Mouse (Mus musculus): ENCODE data around the gene Bsn.
"Not testable (repeated sequence)": the region's sequence is repeated elsewhere in the genome, so short reads cannot be mapped to it uniquely, and the experiment has no call there.

Gene Bsn

DNA sequence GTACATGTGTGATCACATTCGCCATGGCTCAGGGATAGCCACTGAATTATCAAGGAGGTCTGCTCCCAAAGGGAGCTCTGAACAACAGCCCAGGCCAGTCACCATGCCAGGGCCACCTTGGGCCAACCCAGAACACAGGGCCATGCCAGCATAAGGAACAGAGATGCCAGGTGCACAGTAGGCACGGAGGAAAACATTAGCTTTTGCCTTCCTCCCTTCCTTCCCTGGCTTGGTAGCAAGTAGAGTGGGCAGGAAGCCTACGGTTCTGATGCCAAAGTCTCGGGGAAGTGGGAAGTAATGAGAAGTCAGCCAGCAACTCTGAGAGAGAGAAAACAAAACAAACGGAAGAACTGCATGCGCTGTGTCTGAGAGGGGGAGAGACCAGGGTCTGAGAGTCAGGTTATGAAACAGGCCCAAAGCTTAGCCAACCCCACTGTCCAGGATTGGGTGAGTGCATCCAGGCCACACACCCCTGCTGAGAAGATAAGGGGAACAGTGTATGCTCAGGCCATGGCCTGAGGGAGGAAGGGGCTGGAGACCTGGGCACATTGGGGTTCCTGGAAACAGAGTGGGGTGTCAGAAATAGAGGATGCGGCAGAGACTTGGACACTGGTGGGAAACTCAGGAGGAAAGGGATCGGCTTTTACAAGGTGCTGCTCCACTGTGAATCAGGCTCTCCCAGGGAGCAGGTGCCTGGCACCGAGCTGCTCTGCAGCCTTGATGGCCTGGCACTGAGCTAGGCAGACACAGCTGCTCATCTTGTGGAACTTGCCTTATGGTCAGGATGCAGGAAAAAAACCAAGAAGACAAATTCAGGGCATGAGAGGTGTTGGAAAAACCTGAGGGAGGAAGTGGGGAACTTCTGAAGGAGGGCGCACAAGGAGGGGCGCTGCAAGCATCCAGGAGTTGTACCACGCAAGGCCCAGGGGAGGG, 36.4 kb downstream of the Bsn start:
- in situ Hi-C loops (cut with MboI; ENCODE audit: low sequenced_read_pairs), result no loop called here

DNA sequence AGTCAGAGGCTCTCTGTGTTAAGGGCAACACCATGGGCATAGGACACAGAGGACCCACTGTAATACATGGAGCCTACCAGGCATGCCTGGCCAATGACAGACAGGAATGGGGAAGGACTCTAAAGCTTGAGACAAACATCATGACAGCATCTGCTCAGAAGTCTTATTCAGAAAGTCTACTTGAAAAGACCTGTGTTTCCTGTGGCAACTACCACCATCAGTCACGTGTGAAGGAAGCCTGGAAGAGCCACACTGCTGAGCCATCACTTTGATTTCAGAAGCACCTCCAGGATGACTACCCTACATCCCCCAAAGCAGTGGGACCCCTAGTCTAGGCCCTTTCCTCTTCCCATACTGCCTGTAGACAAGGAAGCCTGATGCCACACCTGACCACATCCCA, 39.7 kb downstream of the Bsn start:
- in situ Hi-C loops (cut with MboI; ENCODE audit: low sequenced_read_pairs), result no loop called here

DNA sequence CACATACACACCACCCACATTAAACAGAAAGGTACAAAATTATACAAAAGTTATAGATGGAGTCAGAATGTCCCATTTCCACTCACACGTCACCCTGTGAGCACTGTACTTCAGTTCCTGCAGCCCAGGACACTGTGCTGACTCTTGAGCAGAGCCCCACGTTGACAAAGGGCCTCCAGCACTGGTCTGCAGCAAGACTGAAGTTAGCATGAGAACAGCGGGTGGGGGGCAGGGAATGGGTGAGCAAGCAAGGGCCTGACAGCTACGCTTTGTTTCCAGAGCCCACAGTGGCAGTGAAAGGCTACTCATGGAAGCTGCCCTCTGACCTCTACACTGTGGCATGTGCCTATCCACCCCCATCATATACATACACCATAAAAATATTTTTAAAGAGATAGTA, 40.4 kb downstream of the Bsn start:
- in situ Hi-C loops (cut with MboI; ENCODE audit: low sequenced_read_pairs), result no loop called here

DNA sequence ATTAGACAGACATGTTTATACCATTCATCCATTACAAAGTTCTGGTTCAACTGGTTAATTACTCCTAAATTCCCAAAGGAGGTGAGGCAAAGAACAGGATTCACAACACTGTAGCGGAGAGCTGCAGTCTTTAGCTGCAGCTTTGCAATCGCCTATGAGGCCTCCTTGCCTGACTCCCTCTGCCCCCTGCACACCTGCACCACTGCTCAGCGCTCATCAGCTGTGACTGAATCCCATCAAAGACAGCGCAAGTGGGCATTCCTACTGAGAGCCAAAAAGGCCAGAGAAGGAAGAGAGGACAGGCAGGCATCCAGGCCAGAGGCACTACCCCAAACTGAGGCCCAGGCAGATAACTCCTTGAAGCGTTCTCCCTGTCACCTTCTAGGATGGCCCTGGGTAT, 42.6 kb downstream of the Bsn start:
- in situ Hi-C loops (cut with MboI; ENCODE audit: low sequenced_read_pairs), result no loop called here

DNA sequence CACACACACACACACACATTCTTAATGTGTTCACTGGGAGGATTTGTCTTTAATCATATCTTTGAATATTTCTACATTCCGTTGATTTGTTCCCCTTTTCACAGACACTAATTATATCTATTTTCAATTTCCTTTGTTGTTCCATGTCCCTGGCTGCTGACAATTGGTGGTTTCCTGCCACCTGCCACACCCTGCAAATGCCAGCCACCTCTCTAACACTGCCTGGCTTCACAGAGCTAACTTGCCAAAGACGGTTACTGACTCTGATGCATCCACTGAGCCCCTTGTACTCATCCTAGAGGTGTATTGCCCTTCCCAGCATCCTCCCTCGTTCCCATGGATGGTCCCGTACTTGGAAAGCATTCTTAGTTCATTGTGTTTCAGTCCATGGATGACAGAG, 43.7 kb downstream of the Bsn start:
- in situ Hi-C loops (cut with MboI; ENCODE audit: low sequenced_read_pairs), result no loop called here

DNA sequence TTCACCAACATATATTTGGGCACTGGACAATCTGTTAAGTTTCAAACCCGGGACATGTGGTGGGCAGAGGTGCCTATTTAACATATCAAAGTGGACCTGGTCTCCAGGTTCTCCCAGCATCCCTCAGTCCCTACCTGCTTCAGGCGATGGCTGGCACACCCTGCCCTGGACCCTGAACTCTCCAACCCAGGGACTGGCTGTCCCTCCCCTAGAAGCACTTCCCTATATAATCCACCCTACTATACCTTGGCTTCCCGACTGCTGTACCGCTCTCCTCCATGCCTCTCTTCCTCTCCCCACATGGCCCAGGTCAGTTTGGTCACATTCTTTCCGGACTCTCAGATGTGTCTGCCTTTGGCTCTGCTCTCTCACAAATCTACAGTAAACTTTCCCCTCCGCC, 44.4 kb downstream of the Bsn start:
- in situ Hi-C loops (cut with MboI; ENCODE audit: low sequenced_read_pairs), result no loop called here

DNA sequence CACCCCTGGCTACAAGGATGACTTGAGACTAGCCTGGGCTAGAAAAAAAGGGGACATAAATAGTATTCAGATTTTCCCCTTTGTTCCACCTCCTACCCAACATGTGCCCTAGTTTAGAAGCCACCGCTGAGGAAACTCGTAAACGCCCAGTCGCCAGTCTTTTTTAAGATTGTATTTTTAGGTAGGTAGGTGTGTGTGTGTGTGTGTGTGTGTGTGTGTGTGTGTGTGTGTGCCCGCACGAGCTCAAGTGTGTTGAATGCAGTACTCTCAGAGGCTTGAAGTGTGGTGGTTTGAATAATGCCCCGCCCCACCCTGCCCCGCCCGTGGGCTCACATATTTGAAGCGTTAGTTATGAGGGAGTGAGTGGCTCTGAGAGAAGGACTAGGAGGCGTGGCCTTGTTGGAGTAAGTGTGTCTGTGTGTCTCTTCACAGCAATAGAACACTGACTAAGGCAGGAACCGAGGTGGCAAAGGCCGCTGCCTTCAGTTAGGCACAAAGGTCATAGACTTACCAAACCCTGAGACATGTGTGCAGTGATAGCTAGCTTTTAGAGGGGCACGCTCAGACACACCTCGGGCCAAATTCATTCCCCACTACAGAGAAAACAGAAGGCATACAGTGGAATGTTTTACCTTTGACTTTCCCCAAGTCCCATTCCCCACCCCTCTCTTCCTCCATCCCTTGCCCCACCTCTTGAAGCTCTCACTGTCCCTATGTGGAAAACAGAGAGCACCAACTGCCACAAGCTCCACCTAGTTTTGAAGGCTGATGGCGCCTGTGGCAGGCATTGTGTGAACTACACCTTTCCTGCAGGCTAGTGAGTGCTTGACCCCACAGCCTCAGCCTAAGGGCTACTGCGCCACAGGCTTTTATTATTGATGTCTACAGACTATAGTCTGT, 45.6 kb downstream of the Bsn start:
- in situ Hi-C loops (cut with MboI; ENCODE audit: low sequenced_read_pairs), result no loop called here

DNA sequence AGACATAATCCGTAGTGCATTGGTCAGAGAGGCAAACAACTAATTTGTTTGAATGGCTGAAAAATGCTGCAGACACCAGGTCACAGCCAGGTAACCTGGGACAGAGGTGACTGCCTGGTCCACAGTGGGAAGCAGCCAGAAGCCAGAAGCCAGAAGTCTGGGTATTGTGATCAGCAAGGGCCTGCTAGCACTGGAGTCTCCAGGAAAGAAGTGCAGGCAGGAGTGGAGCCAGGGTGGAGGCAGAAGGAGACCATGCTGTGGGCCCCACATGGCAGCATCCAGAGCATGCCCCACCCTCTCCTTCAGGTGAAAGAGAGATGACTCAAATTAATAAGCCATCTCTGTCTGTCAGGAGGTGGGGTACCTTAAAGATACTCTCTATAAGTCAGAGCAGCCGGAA, 46.7 kb downstream of the Bsn start:
- in situ Hi-C loops (cut with MboI; ENCODE audit: low sequenced_read_pairs), result no loop called here

DNA sequence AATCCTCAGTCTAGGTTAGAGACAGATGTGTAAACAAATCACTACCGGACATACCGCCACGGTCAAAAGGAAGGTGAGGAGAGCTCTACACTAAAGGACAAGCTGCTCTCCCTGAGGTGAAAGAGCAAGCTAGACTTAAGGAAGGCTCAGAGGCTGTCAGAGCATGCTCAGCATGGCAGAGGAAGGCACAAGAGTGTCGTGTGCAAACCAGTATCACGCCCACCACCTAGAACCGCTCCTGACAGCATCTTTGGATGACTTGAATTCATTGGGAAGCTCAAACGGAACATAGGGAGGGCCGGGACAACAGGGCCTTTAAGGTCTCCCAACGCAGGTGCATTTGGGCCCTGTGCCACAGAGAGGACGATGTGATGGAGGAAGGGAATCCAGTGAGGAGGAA, 48.8 kb downstream of the Bsn start:
- in situ Hi-C loops (cut with MboI; ENCODE audit: low sequenced_read_pairs), result no loop called here

DNA sequence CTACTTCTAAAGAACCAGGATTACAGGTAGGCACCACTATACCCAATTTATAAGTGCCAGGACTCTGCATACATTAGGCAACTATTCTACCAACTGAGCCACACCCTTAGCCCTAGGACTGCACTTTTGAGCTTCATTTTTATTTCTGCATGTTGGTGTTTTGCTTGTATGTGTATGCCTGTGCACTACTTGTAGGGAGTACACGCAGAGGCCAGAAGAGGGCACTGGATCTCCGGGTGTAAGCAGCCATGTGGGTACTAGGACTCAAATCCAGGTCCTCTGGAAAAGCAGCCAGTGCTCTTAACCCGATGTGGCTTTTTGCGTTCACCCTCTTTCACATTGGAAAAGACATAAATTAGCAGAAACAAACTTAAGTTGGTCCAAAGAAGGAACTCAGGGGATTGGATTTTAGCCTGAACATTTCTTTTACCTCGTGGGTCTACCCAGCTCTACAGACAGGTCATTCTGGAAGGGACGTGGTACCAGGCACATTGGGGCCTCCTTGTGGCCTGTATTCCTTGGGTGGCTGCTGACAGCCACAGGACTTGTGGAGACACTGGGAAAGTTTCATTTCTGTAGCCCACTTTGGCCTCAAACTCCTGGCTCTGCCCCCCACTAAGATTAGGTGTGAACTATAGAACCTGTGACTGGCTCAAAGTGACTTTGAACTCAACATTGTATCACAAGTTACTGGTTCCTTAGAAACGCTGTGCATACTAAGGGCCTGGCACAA, 50.1 kb downstream of the Bsn start:
- in situ Hi-C loops (cut with MboI; ENCODE audit: low sequenced_read_pairs), result no loop called here

DNA sequence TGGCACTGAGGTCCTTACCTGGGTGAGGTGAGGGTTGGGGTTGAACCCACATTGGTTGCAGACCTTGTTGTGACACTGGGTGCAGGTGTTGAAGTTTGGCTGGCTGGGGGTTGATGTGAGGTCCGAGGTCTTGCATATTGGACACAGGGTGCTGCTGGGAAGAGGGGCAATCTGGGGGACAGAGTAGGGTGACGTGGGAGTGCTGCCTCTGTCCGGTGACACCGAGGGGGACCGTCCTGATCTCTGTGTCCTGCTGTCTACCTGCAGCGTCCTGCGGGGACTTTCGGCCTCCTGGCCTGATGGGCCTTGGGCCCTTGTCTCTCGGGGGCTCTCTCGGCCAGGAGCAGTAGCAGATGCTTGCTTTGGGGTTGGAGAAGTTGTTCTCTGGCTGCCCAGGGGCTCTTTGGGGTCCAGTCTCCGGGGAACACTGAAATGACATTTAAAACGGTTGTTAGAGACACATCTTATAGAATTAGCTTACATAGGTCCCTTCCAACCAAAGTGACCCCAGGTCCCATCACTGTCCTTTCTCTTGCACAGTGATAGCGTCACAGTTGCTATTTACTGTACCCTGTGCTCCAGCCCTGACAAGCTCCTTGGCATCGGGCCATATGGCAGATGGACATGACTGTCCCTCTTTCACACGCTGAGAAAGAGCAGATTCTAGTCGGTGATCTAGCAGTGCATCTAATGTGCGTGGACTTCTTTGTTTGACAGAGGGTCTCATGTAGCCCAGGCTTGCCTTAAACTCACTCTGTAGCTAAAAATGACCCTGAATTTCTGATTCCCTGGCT, 50.8 kb downstream of the Bsn start:
- in situ Hi-C loops (cut with MboI; ENCODE audit: low sequenced_read_pairs), result no loop called here

DNA sequence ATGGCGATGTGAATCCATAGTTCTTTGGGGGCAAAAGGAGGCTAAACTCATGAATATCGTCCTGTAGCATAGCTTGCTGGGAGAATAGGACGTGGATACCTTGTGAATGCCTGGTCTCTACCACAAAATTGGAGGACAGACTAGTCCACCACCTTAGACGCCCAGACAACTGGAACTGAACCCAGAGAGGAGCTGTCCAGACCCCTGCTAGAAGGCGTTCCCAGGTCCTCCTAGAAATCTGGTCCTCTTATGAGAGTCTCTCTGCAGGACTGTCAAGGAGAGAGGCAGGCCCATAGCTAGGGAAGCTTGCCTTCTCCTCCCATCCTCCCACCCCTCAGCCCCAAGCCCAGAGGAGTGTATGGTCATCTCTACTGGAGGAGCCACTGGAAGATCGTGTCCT, 52.1 kb downstream of the Bsn start:
- in situ Hi-C loops (cut with MboI; ENCODE audit: low sequenced_read_pairs), result no loop called here

DNA sequence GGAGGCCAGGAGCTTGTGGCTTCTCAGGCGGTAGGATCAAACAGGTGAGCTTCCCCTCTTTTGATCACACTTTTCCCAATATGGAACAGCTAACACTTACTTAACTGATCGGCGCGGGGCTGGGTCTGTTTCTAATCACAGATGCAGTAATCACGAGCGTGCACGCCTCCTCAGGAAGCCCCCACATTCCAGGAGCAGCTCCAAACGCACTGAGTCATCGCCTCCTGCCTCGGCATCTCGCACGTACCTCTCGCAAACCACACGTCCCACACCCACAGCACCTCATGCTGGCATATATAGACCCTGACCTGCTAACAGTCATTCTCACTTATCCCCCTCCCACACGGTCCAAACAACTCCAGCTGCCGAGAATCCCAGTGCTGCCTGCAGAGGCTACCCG, 52.7 kb downstream of the Bsn start:
- in situ Hi-C loops (cut with MboI; ENCODE audit: low sequenced_read_pairs), result no loop called here

DNA sequence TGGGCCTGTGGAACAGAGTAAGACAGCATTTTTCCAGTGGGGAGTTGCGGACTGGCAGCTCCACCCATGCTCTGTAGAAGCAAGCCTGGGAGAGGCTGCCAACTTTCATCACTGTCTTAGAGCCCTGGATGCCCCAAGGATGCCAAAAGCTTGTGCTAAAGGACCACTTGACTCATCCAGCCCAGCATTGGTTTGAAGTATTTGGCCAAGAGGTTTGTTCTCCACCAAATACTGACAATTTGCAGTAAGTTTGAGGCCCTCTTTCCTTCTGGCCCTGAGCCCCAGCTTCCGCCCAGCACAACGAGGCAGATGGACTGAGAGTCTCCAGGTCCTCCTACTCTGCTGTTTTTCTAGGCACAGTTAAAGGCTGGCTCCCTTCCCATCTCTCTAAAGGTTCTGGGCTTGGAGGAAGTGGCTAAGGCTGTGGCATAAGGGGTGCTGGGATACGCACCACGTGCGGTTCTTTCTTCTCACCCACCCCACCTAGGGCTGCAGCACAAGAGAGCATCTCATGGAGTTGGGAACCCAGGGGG, 53.2 kb downstream of the Bsn start:
- in situ Hi-C loops (cut with MboI; ENCODE audit: low sequenced_read_pairs), result no loop called here

DNA sequence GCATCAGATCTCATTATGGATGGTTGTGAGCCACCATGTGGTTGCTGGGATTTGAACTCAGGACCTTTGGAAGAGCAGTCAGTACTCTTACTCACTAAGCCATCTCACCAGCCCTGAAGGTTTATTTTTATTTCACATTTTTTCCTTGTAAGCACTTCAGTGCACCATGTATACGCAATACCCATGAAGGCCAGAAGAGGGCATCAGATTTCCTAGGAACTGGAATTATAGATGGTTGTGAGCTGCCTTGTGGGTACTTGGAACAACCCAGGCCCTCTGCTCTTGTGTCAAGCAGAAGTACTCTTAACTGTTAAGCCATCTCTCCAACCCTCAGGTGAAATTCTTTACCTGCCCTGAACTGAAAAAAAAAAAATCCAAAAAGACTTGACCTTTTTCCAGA, 54.0 kb downstream of the Bsn start:
- in situ Hi-C loops (cut with MboI; ENCODE audit: low sequenced_read_pairs), result no loop called here

DNA sequence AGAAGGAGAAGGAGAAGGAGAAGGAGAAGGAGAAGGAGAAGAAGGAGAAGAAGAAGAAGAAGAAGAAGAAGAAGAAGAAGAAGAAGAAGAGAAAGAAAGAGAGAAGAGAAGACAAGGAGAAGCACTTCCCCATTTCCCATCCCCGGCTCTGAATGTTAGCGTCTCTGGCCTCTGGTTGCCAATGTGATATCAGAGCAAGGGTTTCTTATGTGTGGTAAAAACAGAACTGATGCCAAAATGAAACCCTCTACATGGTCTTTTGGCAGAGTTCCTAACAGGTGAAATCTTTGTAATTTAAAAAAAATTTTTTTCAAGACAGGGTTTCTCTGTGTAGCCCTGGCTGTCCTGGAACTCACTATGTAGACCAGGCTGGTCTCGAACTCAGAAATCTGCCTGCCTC, 54.5 kb downstream of the Bsn start:
- in situ Hi-C loops (cut with MboI; ENCODE audit: low sequenced_read_pairs), result not testable (repeated sequence)

DNA sequence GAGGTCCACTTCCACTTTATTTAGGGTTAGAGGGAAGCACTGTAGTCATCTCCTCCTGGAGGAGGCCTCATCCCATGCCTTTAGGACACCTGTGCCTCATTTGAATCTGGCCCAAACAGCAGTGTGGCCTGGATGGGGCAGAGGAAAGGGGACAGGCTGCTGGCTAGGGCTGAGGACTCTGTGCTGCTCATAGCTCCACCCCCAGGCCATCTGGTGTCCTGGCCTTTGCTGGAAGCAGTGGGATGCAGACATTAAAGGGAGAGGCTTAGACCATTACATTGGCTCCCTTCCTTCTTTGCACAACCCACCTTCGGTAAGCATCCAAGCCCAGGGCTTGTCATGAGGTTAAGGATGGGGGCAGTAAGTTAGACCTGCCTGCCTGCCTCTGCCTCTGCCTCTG, 56.7 kb downstream of the Bsn start:
- in situ Hi-C loops (cut with MboI; ENCODE audit: low sequenced_read_pairs), result no loop called here

DNA sequence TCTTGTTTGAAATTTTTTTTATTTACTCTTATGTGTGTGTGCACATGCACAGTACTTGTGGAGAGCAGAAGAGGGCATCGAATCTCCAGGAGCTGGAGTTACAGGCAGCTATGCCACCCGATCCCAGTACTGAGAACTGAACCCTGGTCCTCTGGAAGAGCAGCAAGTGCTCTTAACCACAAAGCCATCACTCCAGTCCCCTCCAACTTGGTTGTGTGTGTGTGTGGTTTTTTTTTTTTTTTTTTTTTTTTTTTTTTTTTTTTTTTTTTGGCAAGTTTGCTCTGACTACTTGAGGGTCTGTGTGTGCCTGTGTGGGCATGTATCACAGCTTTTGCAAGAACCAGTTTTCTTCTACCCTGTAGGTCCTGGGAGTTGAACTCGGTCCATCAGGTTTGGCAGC, 57.8 kb downstream of the Bsn start:
- in situ Hi-C loops (cut with MboI; ENCODE audit: low sequenced_read_pairs), result no loop called here

DNA sequence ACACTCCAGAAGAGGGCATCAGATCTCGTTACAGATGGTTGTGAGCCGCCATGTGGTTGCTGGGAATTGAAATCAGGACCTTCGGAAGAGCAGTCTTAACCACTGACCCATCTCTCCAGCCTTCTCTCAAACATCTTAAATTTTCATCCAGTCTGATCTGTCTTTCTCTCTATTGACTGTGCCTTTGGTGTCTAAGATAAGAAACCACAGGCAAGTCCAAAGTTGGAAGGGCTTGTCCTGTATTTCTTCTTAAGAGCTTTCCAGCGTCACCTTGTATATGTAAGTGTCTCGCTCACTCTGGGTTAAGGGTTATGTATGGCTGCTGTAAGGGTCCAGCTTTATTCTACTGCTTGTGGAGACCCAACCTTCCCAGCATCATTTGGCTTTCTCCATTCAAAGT, 58.7 kb downstream of the Bsn start:
- in situ Hi-C loops (cut with MboI; ENCODE audit: low sequenced_read_pairs), result no loop called here

Measured in CH12F3 (cell line).